Mouse (Mus musculus): ENCODE data around the gene Pbx3.

DNA sequence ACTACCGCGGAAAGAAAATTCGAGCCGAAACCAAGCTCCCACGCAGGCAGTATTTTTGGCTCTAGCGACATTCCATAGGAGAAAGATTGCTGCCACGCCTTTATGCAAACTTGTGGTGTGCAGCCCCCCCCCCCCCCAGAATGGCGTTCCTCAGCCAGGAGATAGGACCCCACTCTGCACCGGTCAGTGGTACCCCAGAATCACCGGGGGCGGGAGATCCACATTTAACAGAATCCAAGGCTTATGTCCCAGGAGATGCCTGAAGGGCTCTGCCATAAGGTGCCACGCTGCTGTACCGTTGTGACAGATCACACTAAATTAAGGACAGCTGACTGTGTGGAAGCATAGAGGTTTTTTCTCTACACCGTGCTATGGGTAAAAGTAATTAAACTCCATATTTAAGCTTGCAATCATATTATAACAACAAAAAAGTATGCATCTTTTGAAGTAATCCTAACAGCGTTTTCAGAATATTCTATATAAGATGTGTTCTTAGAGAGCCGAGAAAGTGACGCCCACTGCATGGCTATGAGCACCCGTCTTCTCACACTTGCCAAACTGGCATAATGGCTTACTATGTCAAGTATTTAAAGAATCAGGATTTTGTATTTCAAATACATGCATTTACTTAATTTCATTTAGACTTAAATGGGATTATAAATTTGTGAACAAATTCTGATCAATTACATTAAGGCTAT lies 122.8 kb downstream of the Pbx3 start:
- TF ChIP-seq POLR2A (IDR thresholded peaks at IDR 0.05; ENCODE audit: low read depth, low read length): no peak
- no peak for TF ChIP-seq CTCF (IDR thresholded peaks at IDR 0.05; ENCODE audit: extremely low read depth, insufficient read length, insufficient replicate concordance, low read depth, low read length)

Measured in small intestine, adult 2 months (tissue).